Mouse (Mus musculus): ENCODE data around the gene Ppp1r8. TPM values are rescaled to one million over a fixed set of nuclear protein-coding genes. Genes with fewer than 3 reads are reported as not detected.

The Ppp1r8 gene
- polyA plus RNA-seq (2011; ENCODE audit: insufficient read length, low read depth, missing spikeins), result 51.1 and 59.9 TPM in 2 replicates

DNA sequence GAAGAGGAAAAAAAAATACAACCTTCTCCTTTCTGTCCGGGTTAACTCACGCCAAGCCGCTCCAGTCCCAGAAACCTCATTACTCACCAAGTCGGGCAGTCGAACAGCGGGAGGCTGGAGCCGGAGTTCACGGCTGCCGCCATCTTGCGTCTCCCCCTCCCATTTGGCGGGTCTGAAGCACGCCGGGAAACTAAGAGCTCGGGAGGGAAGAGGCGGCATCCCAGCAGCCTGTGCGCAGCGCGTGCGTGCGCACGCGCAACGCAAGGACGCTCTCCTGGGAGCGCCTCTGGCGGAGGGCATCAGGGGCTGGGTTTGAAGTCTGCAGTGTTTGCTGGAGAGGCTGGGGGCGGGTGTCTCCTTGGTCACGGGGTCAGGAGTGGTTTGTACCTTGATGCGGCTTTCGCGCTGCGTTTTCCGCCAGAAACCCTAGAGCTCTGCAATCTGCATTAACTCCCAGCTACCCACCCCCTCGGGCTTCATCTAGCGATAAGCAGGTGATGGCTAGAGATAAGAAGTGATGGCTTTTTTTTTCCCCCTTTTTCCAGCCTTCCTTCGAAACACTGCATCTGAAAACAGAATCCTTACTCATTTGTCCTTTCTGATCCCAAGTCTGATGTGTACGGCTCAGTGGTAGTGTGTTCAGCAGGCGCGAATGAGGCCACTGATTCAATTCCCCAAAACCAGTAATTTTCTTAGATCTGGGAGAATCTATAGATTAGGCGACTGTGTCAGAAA, at the start of gene Ppp1r8:
TSS of gene Ppp1r8 (minus strand) at position 200 of the 735 bp plus-strand sequence.
- Histone ChIP-seq H3K4me3 (ENCODE audit: insufficient read depth, low read length) (peak within 1 kb of the TSS; percentile 100), H3K27ac (ENCODE audit: insufficient read depth, low read length) (peak within 1 kb of the TSS; percentile 70), H3K4me1 (ENCODE audit: control insufficient read depth, insufficient read depth, low read length) (peaks cover 8% of the 10 kb centered on the region; the same call in 1 of the 2 replicates)
- TF ChIP-seq POLR2A (IDR thresholded peaks at IDR 0.05; ENCODE audit: low read depth, low read length) (peak; percentile 97), CTCF (IDR thresholded peaks at IDR 0.05; ENCODE audit: borderline replicate concordance, insufficient read depth, low read length) (no peak)

- peak overlapping the region; percentile 86 for H3K4me3 ChIP-seq (ENCODE audit: insufficient read depth, low read length)
- TF ChIP-seq CTCF (IDR thresholded peaks at IDR 0.05; ENCODE audit: borderline replicate concordance, insufficient read depth, low read length) (no peak), POLR2A (IDR thresholded peaks at IDR 0.05; ENCODE audit: low read depth, low read length) (no peak)
- peak overlapping the region; percentile 5; the same call in 1 of the 2 replicates for H3K27ac ChIP-seq (ENCODE audit: insufficient read depth, low read length)
Observed at GRCm38 (mm10) chr4:132884844-132885374, 41.9 kb upstream of the Ppp1r8 start.

GRCm38 (mm10) chr4:132884064-132884843, 41.3 kb upstream of the Ppp1r8 start, which contains the start of gene Stx12:
Gene Stx12 (minus strand): TSS chr4:132884509.
- peaks cover 6% of the 10 kb centered on the region for H3K4me1 ChIP-seq (ENCODE audit: control insufficient read depth, insufficient read depth, low read length)
- no peak for TF ChIP-seq CTCF (IDR thresholded peaks at IDR 0.05; ENCODE audit: borderline replicate concordance, insufficient read depth, low read length)
- peak; percentile 96 for TF ChIP-seq POLR2A (IDR thresholded peaks at IDR 0.05; ENCODE audit: low read depth, low read length)
- H3K27ac ChIP-seq (ENCODE audit: insufficient read depth, low read length), result peak within 1 kb of the TSS; percentile 22
- peak within 1 kb of the TSS; percentile 86 for H3K4me3 ChIP-seq (ENCODE audit: insufficient read depth, low read length)

More at GRCm38 (mm10) chr4:132884844-132885374, 41.9 kb upstream of the Ppp1r8 start:
- peaks cover 6% of the 10 kb centered on the region for H3K4me1 ChIP-seq (ENCODE audit: control insufficient read depth, insufficient read depth, low read length)

DNA sequence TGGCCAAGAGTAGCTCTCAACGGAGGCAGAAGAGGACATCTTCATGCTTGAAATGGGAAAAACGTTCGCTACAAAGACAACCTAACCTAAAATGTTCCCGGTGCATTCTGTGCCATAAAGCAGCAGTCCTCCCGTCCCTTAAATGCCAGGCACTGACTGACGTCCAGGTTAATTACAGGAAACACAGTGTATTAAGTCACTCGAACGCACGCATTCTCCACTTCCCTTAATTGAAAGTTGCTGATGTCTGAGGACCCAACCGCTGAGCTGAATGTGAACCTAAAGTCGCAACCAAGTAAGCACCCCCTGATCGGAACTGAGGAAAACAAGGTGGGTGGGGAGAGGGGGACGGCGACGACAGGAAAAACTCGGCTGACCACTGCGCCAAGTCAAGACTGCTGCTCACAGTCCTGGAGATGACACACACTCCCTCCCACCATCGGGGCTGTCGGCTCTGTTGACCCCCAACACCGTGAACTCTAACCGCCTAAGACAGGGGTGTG, 40.6 kb upstream of the Ppp1r8 start:
- Histone ChIP-seq H3K27ac (ENCODE audit: insufficient read depth, low read length) (peak overlapping the region; percentile 22), H3K4me1 (ENCODE audit: control insufficient read depth, insufficient read depth, low read length) (peaks cover 6% of the 10 kb centered on the region), H3K4me3 (ENCODE audit: insufficient read depth, low read length) (peak overlapping the region; percentile 86)
- TF ChIP-seq POLR2A (IDR thresholded peaks at IDR 0.05; ENCODE audit: low read depth, low read length) (no peak), CTCF (IDR thresholded peaks at IDR 0.05; ENCODE audit: borderline replicate concordance, insufficient read depth, low read length) (no peak)

GRCm38 (mm10) chr4:132874363-132875097, 31.6 kb upstream of the Ppp1r8 start:
- TF ChIP-seq CTCF (IDR thresholded peaks at IDR 0.05; ENCODE audit: borderline replicate concordance, insufficient read depth, low read length), result no peak
- no peak for TF ChIP-seq POLR2A (IDR thresholded peaks at IDR 0.05; ENCODE audit: low read depth, low read length)
- Histone ChIP-seq H3K4me1 (ENCODE audit: control insufficient read depth, insufficient read depth, low read length) (no peaks in the 10 kb centered on the region), H3K27ac (ENCODE audit: insufficient read depth, low read length) (no peak overlapping the region), H3K4me3 (ENCODE audit: insufficient read depth, low read length) (no peak overlapping the region)

DNA sequence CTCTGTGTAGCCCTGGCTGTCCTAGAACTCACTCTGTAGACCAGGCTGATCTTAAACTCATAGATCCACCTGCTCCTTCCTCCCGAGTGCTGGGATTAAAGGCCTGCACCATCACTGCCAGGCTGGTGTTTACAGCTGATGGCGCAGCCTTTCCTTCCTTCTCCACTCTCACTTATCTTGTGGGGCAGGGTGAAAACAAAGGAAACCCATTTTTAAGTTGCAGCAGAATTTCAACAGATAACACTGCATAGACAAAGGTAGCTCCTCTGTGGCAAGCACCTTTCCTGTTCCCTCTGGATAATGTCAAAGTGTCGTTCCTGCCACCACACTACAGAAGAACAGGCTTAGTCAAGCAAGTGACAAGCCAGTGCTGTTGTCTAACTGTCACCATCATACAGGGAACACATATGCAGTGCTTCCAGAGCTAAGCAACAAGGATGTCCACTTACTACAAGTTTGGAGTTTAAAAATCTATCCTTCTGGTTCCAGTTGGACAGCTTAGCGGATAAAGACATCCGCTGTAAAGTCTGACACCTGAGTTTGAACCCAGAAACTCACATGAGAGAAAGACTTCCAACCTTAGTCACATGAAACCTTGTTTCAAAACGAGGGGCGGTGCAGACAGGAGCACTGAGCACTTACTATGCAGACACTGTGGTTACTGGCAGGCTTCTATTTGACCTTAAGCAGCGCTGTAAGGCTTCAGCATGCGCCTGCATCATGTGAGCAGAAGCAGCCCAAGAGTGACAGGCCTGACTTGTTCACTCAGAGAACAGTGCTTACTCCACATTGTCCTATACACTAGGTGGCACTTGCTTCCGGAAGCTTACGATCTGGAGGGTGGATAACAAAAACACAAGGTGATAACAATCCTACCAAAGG, 30.8 kb upstream of the Ppp1r8 start:
- no peak for TF ChIP-seq CTCF (IDR thresholded peaks at IDR 0.05; ENCODE audit: borderline replicate concordance, insufficient read depth, low read length)
- no peak for TF ChIP-seq POLR2A (IDR thresholded peaks at IDR 0.05; ENCODE audit: low read depth, low read length)
- no peak overlapping the region for H3K4me3 ChIP-seq (ENCODE audit: insufficient read depth, low read length)
- no peaks in the 10 kb centered on the region for H3K4me1 ChIP-seq (ENCODE audit: control insufficient read depth, insufficient read depth, low read length)
- no peak overlapping the region for H3K27ac ChIP-seq (ENCODE audit: insufficient read depth, low read length)

DNA sequence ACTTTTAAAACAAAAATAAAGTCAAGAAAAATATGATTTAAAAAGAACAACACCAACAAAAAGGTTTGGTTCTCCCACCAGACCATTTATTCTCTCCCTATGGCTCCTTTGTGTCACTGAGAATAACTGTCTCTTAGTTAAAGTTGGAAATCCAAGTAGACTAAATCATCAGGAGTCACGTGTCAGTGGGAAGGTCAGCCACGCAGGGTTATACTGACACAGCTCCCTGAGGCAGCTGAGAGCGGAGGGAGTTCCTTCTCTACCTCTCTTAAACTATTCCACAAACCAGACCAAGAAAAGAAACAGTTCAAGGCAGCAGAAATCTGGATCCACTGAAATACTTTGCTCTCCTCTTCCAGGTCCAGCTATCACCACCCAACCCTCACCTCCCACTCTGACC, 28.1 kb upstream of the Ppp1r8 start:
- Histone ChIP-seq H3K4me3 (ENCODE audit: insufficient read depth, low read length) (no peak overlapping the region), H3K27ac (ENCODE audit: insufficient read depth, low read length) (no peak overlapping the region), H3K4me1 (ENCODE audit: control insufficient read depth, insufficient read depth, low read length) (no peaks in the 10 kb centered on the region)
- TF ChIP-seq CTCF (IDR thresholded peaks at IDR 0.05; ENCODE audit: borderline replicate concordance, insufficient read depth, low read length) (no peak), POLR2A (IDR thresholded peaks at IDR 0.05; ENCODE audit: low read depth, low read length) (no peak)

DNA sequence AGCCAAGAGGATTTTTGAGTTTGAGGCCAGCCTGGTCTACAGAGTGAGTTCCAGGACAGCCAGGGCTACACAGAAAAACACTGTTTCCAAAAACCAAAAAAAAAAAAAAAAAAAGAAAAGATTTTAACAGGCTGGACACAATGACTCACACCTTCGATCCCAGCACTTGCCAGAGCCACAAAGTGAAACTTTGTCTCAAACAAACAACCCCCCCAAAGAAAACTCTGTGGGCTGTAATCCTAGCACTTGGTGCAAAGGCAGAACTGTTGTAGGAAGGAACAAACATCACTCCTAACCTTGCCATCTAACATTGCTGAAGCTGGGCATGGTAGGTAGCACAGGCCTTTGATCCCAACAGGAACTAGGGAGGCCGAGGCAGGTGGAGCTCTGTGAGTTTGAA, 21.9 kb upstream of the Ppp1r8 start:
- Histone ChIP-seq H3K4me1 (ENCODE audit: control insufficient read depth, insufficient read depth, low read length) (0 out of 2 replicates have a peak, but pooled peaks cover 2% of the 10 kb centered on the region), H3K4me3 (ENCODE audit: insufficient read depth, low read length) (no peak overlapping the region), H3K27ac (ENCODE audit: insufficient read depth, low read length) (no peak overlapping the region)
- TF ChIP-seq POLR2A (IDR thresholded peaks at IDR 0.05; ENCODE audit: low read depth, low read length) (no peak), CTCF (IDR thresholded peaks at IDR 0.05; ENCODE audit: borderline replicate concordance, insufficient read depth, low read length) (no peak)
